Mouse (Mus musculus): ENCODE data around the gene Sbk2.

DNA sequence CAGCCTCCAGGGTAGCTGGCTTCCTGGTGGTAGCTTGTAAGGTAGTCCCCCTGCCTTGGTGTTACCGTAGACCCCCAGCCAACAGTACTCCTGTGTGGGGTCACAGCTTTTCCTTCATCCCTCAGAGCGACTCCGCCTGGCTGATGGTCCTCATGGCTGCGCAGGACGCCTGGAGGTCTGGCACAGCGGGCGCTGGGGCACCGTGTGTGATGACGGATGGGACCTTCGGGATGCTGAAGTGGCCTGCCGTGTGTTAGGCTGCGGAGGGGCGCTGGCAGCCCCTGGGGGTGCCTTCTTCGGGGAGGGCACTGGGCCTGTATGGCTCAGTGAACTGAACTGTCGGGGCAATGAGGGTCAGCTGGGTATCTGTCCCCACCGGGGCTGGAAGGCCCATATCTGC is 37.4 kb downstream of the Sbk2 start:
- no peak for TF ChIP-seq CTCF (IDR thresholded peaks at IDR 0.05; ENCODE audit: low read depth, low read length)
- TF ChIP-seq POLR2A (IDR thresholded peaks at IDR 0.05; ENCODE audit: borderline replicate concordance, low read depth, low read length), result no peak

Data from bone marrow macrophage, adult 2 months (primary cell).